Mouse (Mus musculus) ES-Bruce4 (cell line): ENCODE data around the gene Pfkm. TPM values are rescaled to one million over a fixed set of nuclear protein-coding genes. Genes with fewer than 3 reads are reported as not detected.

ENCODE experiments used
- H3K27ac ChIP-seq: 2 replicates; pipeline ENCODE4 v1.5.1; 2012; ENCODE audit warnings: low read length, inconsistent platforms; ENCODE audit not compliant: insufficient read depth
- H3K27me3 ChIP-seq: 2 replicates; pipeline ENCODE4 v1.6.1; 2012; ENCODE audit warnings: mild to moderate bottlenecking, low read length, inconsistent platforms; ENCODE audit not compliant: control insufficient read depth, poor library complexity, insufficient read depth, severe bottlenecking
- H3K36me3 ChIP-seq: 2 replicates; pipeline ENCODE4 v1.6.1; 2012; ENCODE audit warnings: inconsistent platforms, mild to moderate bottlenecking, low read length, moderate library complexity; ENCODE audit not compliant: control insufficient read depth, poor library complexity, insufficient read depth, severe bottlenecking
- H3K4me1 ChIP-seq: one replicate; pipeline ENCODE4 v1.8.1; 2011; ENCODE audit warnings: low read length; ENCODE audit not compliant: control insufficient read depth, insufficient read depth
- H3K4me3 ChIP-seq: 2 replicates; pipeline ENCODE4 v1.5.1; 2011; ENCODE audit warnings: low read depth, mild to moderate bottlenecking, low read length
- H3K9ac ChIP-seq: 2 replicates; pipeline ENCODE4 v1.6.1; 2012; ENCODE audit warnings: low read depth, mild to moderate bottlenecking, inconsistent platforms; ENCODE audit not compliant: poor library complexity, severe bottlenecking
- H3K9me3 ChIP-seq: replicated peaks from 2 replicates; pipeline ENCODE4 v1.6.1; 2012; ENCODE audit warnings: mild to moderate bottlenecking, low read length, inconsistent platforms; ENCODE audit not compliant: control insufficient read depth, poor library complexity, insufficient read depth, severe bottlenecking
- CTCF ChIP-seq: IDR thresholded peaks from one replicate; pipeline ENCODE4 v1.8.1; 2011; ENCODE audit warnings: low read depth, low read length
- EP300 ChIP-seq: IDR thresholded peaks from 2 replicates; pipeline ENCODE4 v1.6.1; 2011; ENCODE audit warnings: low read depth, low read length; ENCODE audit not compliant: insufficient read depth
- POLR2A ChIP-seq: IDR thresholded peaks from one replicate; pipeline ENCODE4 v1.8.1; 2011; ENCODE audit warnings: low read length; ENCODE audit not compliant: insufficient read depth
- polyA plus RNA-seq: library from polyadenylated mRNA; stranded (reverse); fragments of >200 nt; gene quantifications from 2 replicates; pipeline ENCODE4 v1.2.4, GENCODE M21; 2011; ENCODE audit warnings: low read depth; ENCODE audit not compliant: missing spikeins, insufficient read depth, insufficient read length

The Pfkm gene
- polyA plus RNA-seq, 1 experiment: 39.8 TPM

DNA sequence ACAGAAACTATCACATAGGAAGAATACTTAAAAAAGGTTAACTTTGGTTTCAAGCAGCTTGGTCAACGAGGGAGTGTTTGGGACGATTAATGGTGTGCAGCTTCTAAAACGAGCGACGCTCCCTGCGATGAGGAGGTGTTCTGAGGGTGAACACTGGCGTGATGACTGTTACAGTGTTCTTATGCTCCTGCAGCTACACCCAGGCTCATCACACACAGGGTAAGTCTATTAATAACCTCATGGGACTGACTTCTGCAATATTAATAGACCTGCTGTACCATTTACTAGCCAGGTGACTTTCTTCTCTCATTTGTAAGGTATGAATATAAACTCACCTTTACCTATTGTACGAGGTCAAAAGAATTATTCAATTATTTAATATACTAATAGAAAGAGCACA, 17.9 kb upstream of the Pfkm start:
- H3K27me3 ChIP-seq: no peaks in the 10 kb centered on the region
- H3K36me3 ChIP-seq: peaks cover 38% of the 10 kb centered on the region
- H3K4me3 ChIP-seq: no peak overlapping the region
- no peak overlapping the region for H3K9ac ChIP-seq
- no peaks in the 10 kb centered on the region for H3K9me3 ChIP-seq
- H3K4me1 ChIP-seq: no peaks in the 10 kb centered on the region
- TF ChIP-seq POLR2A (no peak), EP300 (no peak), CTCF (no peak)
- no peak overlapping the region for H3K27ac ChIP-seq

DNA sequence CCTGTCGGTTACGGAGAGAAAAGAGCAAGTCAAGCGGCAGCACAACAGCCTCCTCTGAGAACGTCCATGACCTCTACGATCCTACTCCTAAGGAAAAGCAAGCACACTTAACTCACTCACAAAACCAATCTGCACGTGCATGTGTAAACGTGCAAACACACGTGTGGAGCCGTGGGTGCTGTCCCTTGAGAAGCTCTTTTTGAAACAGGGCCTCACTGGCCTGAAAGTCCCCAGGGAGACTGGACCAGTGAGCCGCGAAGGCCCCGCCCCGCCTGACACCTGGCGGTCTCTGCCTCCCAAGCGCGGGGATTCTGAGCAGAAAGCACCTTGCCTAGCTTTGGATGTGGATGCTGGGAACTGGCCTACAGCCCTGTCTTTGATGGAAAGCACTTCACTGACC, 17.4 kb upstream of the Pfkm start:
- no peak overlapping the region for H3K4me3 ChIP-seq
- peaks cover 33% of the 10 kb centered on the region for H3K36me3 ChIP-seq
- no peaks in the 10 kb centered on the region for H3K4me1 ChIP-seq
- H3K9ac ChIP-seq: no peak overlapping the region
- H3K27ac ChIP-seq: no peak overlapping the region
- no peak for TF ChIP-seq EP300
- TF ChIP-seq POLR2A: no peak
- no peak for TF ChIP-seq CTCF
- no peaks in the 10 kb centered on the region for H3K9me3 ChIP-seq
- no peaks in the 10 kb centered on the region for H3K27me3 ChIP-seq

- H3K36me3 ChIP-seq: peaks cover 31% of the 10 kb centered on the region
- TF ChIP-seq POLR2A (no peak), EP300 (0 out of 2 replicates have a peak, but pooled peaks have one; percentile 20)
- no peak overlapping the region for H3K9ac ChIP-seq
- no peaks in the 10 kb centered on the region for H3K4me1 ChIP-seq
- no peaks in the 10 kb centered on the region for H3K27me3 ChIP-seq
- no peak overlapping the region for H3K27ac ChIP-seq
- no peaks in the 10 kb centered on the region for H3K9me3 ChIP-seq
- H3K4me3 ChIP-seq: no peak overlapping the region
Observed at GRCm38 (mm10) chr15:98076901-98077300, 15.5 kb upstream of the Pfkm start.

DNA sequence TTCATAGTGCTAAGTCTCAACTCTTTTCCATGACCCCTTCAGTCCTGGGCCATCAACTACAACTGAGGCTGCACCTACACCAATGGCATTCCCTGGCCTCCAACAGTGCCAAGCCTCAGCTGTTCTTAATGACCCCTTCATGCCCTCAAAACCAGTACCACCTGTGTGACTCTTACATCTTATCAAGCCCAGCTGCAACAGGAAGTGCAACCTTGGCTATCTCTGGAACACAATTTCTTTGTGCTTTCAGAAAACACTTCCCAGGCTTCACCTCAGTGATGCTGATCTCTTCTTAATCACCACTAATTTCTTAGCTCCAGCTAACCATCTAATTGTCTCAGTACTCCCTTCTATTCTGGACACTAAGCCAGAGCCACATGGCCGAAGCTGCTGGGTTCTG, 3.5 kb upstream of the Pfkm start:
- H3K27ac ChIP-seq: no peak overlapping the region
- H3K27me3 ChIP-seq: no peaks in the 10 kb centered on the region
- TF ChIP-seq EP300 (no peak), POLR2A (no peak), CTCF (no peak)
- no peak overlapping the region for H3K4me3 ChIP-seq
- H3K9ac ChIP-seq: no peak overlapping the region
- H3K9me3 ChIP-seq: no peaks in the 10 kb centered on the region
- no peaks in the 10 kb centered on the region for H3K4me1 ChIP-seq
- peaks cover 25% of the 10 kb centered on the region for H3K36me3 ChIP-seq

DNA sequence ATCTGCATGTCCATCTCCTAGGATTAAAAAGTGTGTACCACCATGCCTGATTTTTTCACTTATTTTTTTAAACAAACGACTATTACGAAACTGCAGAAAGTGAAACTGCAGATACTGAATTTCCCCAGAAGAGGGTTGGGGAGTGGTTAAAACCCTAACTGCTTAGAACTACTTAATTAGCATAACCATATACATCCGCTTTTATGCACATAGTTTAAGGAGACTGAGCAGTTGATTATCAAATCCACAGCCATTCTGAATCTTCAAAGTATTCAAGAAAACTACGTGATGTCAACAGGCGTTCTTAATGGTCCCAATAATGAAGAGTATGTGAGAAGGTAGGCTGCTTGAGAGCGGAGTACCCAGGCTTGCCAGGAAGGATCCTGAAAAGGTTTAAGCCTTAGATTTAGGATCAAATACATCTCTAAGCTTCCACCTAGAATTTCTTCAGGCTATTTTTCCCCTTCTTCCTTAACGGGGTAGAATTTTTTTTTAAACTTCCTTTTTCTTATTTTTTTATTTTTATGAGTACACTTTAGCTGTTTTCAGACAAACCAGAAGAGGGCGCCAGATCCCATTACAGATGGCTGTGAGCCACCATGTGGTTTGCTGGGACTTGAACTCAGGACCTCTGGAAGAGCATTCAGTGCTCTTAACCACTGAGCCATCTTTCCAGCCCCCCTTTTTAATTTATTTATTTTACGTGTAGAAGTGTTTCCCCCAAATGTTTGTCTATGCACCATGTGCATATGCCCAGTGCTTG, 2.8 kb upstream of the Pfkm start:
- Histone ChIP-seq H3K9me3 (no peaks in the 10 kb centered on the region), H3K27ac (no peak overlapping the region), H3K4me1 (no peaks in the 10 kb centered on the region), H3K9ac (no peak overlapping the region), H3K4me3 (no peak overlapping the region), H3K27me3 (no peaks in the 10 kb centered on the region), H3K36me3 (peaks cover 20% of the 10 kb centered on the region)
- TF ChIP-seq POLR2A: no peak
- no peak for TF ChIP-seq EP300
- TF ChIP-seq CTCF: peak; percentile 18

DNA sequence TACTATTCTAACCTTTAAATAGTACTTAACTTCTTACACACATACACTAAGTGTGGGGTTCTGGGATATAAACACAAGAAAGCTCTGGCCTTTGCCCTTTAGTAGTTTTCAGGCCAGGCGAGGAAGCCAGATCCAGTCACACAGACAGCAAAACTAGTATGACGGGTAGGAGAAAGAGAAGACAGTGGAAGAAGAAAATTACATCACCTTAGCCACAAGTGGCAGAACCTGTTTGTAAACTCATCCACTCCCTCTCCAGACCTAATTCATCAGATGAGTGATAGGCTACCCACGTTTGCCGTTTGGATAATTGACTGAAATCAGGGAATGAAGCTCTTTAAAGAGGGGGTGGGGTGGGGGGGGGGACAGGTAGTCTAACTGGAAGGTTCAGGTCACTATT, 548 bp upstream of the Pfkm start:
- no peaks in the 10 kb centered on the region for H3K9me3 ChIP-seq
- H3K36me3 ChIP-seq: peaks cover 12% of the 10 kb centered on the region
- TF ChIP-seq EP300 (no peak), CTCF (no peak), POLR2A (no peak)
- H3K4me3 ChIP-seq: peak overlapping the region; percentile 44
- H3K4me1 ChIP-seq: no peaks in the 10 kb centered on the region
- H3K27ac ChIP-seq: no peak overlapping the region
- no peaks in the 10 kb centered on the region for H3K27me3 ChIP-seq
- H3K9ac ChIP-seq: peak overlapping the region; percentile 92
